Mouse (Mus musculus) natural killer cell, adult 2 months (primary cell): ENCODE data around the gene Sulf2.
"Not testable (repeated sequence)": the region's sequence is repeated elsewhere in the genome, so short reads cannot be mapped to it uniquely, and the experiment has no call there.

Source experiments
- DNase-seq, 2 experiments: peaks; one replicate each; pipeline ENCODE4 v3.0.0; 2022; ENCODE audit warnings: low spot score in 2 of 2

Sulf2 gene

DNA sequence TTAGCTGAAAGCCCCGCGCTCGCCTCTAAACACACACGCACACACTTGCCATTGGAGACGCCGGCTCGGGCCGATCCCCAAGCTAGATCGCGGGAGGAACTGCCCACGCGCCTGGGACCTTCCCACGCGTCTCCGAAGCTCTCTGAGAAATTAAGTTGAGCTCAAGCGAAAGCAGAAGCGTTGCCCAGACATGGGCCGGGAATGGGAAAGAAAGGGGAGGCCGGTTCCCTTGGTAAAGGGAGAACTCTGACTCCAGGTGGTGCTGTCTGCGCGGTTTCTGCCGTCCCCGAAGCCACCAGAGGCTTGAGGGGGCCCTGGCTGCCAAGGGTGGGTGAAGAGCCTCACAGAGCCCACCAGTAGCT, at the start of gene Sulf2:
Sulf2 (minus strand) TSS at position 210 of the 362 bp plus-strand sequence.
- peak; percentile 34 to 51 for DNase-seq

GRCm38 (mm10) chr2:166204174-166204573, 48.7 kb upstream of the Sulf2 start:
- no peak for DNase-seq

DNA sequence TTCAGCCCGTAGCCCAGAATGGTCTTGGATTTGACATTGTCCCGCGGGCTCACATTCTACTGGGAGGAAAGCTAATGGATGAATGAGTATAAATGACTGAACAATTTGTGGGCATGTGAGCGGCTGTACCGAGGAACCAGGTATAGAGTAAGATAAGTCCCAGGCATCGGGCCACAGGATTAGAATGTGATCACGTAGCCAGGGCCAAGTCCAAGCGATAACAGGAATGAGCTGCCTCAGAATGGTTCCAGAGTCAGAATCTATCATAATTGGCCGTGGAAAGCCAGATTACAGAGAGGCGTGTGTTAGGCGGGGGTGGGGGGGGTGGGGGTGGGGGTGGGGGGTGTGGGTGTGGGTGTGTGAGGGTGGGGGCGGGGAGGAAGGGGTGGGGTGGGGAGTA, 48.2 kb upstream of the Sulf2 start:
- DNase-seq, result no peak

DNA sequence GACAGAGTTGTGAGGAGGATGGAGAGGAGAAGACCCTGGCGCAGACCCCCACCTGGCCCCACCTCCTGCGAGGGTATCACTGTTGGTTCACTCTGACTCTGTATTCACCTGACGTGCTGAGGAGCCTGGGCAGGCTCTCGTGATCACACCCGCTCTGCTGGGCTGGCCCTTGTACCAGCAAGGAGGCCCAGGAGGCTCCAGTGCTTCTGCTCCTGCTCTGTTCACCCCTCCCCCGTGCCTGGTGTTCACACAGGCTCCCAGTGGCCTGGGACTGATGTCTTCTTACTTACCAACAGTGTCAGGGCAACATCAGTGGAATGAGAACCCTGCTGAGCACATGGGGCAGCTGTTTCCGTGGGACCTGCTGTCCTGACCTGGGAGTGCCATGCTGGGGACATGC, 42.5 kb upstream of the Sulf2 start:
- DNase-seq, result no peak

- no peak for DNase-seq
Measured at GRCm38 (mm10) chr2:166197064-166197463, 41.6 kb upstream of the Sulf2 start.

DNA sequence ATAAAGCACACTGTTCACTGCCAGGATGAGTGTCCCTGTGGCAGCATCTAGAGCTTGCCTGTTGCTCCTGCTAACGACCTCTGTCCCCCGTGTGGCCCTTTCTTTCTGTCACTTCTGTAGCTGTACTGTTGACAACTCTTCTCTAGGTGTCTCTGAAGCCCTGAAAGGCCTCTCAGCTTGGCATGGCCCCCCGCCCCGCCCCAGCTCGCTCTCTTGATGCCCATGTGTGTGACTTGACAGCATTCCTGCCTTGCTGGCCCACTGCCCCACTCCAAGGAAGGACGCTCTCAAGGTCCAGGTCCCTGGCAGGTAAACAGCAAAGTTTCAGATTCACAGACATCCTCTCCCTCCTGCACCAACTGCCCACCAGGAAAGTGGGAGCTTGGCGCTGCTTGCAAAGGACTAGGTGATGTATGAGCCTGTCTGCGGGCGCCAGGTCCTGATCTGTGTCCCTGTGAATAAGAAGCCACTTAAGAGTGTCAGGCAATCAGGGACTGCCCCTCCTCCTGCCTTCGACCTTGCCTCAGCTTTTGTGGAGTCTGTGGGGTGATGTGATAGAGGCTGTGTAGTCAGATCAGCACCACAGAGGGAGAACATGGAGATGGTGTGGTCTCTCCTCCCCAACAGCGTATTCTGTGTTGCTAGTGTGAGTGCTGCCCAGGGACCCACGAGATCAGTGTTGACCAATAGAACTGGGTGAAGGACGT, 40.8 kb upstream of the Sulf2 start:
- DNase-seq, result no peak

DNA sequence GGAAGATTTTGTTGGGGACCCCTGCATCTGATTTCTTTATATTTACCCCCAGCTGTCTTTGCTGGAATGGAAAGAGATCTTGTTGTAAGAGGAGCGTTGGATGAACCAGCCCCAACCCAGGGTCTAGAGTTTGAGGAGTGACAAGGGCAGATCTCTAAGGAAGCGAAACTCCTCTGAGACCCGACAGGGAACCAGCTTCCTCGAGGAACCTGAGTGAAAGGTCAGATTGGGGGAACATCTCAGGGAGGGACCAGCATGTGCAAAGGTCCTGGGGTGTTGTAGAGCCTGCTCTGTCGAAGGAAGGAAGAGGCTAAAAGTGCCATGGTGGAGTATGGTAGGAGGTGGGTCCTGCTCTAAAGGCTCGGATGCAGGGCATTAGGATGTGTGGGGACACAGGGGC, 39.6 kb upstream of the Sulf2 start:
- DNase-seq, result no peak

DNA sequence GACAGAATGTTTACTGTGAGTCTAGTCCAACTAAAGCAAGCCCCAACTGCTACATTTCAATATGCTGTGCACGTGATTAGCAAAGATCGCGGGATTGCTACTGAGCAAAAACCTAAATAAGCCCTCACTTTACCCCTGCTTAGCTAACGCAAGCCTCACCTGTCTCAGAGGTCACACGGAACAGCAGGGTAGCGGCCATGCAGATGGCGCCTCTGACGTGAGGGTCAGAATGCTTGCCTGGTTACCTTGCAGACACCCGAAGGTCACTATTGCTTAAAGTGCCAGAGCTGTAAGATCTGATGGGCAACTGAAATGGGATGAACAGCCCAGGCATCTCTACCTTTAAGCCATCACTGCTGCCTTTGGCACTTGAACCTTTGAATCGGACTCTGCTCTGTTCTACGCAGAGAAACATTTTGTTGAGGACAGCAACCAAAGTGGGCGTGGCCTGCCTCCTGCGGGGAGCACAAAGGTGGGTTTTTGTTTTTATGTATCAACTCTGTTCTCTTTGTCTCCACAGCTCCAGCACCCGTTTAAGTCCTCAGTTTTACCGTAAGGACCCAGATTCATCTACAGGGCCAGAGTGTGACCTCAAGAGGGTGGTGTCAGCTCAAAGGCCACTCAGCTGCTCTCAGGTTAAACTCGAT, 38.8 kb upstream of the Sulf2 start:
- no peak for DNase-seq

DNA sequence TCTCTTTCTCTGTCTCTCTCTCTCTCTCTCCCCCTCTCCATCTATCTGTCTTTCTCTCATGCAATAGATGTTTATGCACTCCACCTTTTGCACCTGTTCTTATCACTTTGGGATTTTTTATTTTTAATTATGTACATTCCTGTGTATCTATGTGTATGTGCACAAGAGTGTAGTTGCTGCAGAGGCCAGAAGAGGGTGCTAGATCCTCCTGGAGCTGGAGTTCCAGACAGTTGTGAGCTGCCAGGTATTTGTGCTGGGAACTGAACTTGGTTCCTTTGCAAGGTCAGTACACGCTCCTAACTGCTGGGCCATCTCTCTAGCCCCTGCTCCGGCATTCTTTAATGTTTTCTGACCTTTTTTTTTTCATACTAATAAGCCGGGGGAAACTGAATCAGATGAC, 38.0 kb upstream of the Sulf2 start:
- no peak for DNase-seq

DNA sequence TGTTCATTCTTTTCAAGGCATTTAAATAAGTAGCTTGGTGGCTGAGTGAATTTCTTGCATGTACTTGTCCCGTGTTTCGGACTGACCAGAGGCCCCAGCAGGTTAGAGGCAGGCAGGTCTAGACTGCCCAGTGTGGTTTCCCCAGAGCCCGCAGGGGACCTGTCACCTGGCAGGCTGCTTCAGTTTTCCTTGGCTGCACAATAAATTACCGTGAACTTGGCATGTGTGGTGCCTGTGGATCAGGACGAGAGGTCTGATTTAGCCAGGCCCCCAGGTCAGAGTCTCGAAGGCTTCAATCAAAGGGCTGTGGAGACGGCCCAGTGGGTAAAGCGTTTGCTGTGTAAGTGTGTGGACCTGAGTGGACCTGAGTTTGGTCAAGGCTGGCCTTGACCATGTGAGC, 35.4 kb upstream of the Sulf2 start:
- no peak for DNase-seq

DNA sequence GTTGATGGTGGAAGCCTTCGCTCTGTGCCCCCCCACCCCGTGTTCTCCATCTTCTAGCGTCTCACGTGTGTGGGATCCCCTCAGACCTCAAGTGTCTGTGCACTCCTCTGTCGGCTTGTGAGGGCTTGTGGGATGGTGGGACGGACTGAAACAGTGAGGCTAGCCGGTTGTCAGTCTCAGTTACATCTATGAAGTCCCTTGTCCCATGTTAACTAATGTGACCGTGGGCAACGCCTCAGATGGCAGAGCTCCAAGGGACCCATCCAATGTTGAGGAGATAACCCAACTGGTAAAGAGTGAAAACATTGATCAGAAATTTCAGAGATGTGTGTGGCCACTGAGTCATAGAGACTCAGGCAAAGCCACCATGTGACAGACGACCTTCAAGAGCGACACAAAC, 33.7 kb upstream of the Sulf2 start:
- no peak for DNase-seq

- not testable (repeated sequence) for DNase-seq
Measured at GRCm38 (mm10) chr2:166187874-166188453, 32.5 kb upstream of the Sulf2 start.

GRCm38 (mm10) chr2:166187319-166187718, 31.9 kb upstream of the Sulf2 start:
- not testable (repeated sequence) for DNase-seq

DNA sequence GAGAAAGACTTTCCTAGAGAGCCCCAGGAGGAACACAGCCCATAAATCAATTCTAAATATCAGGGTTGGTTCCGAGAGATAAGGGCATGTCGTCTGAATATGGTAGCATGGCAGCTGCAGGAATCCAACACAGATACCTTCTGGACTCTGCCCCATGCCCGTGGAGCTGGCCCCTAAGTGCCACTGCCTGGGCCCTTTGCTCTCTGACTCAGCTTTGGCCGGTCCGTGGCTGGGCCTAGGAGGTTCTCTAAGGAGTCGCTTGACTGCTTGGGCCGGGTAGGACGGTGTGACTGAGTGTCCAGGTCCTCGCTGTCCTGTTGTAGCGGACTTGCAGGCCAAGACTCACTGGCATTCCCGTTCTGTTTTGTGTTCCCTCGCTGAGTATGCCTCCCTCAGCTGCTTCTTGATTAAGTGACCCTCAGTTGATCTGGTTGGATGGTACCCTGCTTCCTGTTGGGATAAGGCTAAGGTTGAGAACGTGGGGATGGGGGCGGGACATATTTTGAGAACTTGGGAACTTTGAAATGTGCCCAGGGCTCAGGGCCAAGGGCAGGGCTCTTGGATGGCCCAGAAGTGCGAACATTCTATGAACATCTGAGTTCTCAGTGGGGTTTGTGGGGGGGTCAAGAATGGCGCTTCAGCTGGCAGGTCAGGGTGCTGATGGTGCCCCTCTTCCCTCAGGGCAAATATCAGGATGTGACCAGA, 30.9 kb upstream of the Sulf2 start:
- no peak for DNase-seq

DNA sequence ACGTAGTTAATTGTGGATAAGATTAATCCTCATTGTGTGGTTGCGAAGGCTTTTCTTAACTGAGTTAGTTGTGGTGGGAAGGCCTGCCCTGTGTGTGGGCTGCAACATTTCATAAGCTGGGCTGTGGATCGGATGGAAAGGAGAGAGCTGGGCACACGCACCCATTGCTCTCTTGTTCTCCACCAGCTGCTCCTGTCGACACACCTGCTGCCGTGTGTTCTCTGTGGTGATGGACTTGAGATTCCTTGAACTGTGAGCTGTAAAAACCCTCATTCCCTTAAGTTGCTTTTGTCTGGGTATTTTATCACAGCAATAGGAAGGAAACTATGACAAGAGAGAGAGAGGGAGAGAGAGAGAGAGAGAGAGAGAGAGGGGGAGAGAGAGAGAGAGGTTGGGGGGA, 30.3 kb upstream of the Sulf2 start:
- no peak for DNase-seq

DNA sequence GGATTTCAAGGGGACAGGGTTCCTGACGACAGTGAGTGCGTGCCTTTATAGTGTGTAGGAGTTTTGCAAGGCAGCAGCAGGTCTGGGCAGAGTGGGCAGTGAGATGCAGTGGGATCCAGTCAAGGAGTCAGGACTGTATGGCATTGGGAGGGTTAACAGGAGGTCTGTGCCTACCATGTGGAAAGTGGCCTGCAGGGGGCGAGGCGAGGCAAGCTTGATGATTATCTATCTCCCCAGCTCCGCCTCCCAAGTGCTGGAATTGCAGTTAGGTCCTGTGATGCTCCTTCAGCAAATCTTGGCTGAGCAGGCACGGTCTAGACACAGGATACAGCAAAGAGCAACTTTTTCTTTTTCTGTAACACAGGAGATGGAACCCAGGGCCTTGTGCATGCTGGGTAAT, 29.0 kb upstream of the Sulf2 start:
- DNase-seq, result no peak

DNA sequence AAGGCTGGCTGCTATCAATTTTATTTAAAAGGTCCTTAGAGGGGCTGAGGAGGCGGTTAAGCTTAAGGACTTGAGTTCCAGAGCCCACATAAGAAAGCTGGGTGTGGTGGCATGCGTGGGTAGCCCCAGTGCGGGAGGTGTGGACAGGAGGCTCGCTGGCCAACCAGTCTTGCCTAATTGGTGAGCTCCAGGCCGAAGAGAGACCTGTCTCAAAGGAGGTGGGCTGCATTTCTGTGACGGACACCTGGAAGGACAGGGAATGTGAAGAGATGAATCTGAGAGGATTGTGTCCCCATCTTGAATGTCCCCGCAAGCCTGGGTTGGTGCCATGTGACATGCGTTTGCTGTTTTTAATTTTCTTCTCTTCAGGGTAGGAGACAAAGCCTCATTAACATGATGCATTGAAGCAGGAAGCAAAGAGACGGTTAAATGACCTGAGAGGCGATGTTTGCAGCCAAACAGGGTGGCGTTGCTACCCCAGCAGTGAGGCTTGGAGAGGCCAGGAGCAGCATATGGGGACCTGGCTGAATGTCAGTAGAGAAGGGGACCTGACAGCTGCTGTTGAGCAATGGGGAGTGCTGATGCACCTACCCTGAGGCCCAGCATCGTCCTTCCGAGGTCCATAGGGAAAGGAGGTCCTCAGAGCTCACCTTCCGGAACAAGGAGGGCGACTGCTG, 26.7 kb upstream of the Sulf2 start:
- no peak for DNase-seq

GRCm38 (mm10) chr2:166180744-166181508, 25.5 kb upstream of the Sulf2 start:
- DNase-seq, result no peak

DNA sequence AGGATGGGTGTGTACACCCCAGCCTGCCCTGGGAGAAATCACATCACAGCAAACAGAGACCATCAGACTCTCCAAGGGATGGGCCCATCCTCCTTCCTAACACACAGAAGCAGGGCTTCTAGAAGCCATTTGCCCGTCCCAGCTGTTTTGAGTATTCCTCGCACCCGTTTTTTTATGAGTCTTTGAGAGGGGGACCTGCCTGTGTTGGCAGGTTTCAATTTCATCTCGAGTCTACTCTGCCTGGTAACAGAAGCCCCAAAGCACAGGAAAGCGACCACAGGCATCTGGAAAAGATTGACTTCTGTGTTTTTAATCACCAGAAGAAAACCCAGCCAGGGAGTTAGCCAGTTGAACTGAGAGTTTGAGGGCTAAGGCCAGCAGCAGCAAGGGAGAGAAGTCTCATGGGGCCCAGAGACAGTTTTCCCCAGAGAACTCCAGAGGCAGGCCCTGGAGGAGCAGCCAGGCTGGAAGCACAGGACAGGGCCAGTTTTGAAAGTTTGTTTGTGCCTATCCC, 24.7 kb upstream of the Sulf2 start:
- DNase-seq, result no peak

DNA sequence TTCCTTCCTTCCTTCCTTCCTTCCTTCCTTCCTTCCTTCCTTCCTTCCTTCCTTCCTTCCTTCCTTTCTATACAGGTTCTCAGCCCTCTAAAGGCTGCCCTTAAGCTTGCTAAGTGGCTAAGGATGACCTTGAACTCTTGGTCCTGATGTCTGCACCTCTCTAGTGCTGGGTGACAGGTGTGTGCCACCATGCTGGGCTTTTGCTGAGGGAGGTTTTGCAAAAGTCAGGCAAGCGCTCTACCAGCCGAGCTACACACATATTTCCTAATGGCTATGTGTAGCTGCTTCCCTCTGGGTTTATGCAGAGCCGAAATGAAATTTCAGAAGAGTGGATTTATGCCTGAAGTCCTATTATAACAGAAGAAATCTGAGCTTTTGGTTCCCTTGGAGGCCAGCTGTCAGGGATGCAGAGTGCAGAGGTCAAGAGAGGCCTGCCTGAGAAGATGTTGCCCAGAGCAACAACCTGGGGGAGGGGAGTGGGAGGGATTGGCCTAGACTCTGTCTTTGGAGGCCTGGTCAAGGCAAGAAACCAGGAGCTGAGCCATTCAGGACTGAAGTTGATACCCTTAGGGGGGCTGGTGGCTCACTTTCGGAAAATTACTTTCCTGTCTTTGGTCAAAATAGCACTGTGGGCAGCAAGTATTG, 24.1 kb upstream of the Sulf2 start:
- no peak for DNase-seq
